In genomic region chr13:98832451-98833450, GRCm38 (mm10) we compare ENCODE assay signal across 15 mouse cellular contexts. TPM values are rescaled to one million over a fixed set of nuclear protein-coding genes. Genes with fewer than 3 reads are reported as not detected.
A peak's percentile ranks its signal among the peaks of the same experiment; 100 is the strongest.
DNase-seq lines count a peak whose midpoint lies in the region; ATAC-seq and TF ChIP-seq lines count a peak whose summit lies in the region.
"Had no signal": no experiment of that assay in that cellular context is flagged by ENCODE, and none has a peak within 500 bp of the region (broad histone marks: within the 10 kb centered on the region; RNA-seq: fewer than 3 reads in every experiment).

No protein-coding gene starts in this region.

- H3K4me3 ChIP-seq in liver, embryonic 12.5 days, result no peak overlapping the region
- H3K4me3 ChIP-seq in bone marrow macrophage, adult 2 months (ENCODE audit: insufficient read depth, low read length), result no peak overlapping the region
- H3K4me3 ChIP-seq in forebrain, embryonic 13.5 days, result no peak overlapping the region
- no peak overlapping the region for H3K4me3 ChIP-seq in intestine, embryonic 16.5 days (ENCODE audit: low read length)
- H3K4me3 ChIP-seq: midbrain, embryonic 13.5 days had no signal

- no peaks in the 10 kb centered on the region for H3K27me3 ChIP-seq in liver, embryonic 12.5 days (replicated peaks)
- no peaks in the 10 kb centered on the region for H3K27me3 ChIP-seq in forebrain, embryonic 13.5 days
- no peaks in the 10 kb centered on the region for H3K27me3 ChIP-seq in intestine, embryonic 16.5 days (replicated peaks; ENCODE audit: control insufficient read depth, insufficient read depth, low read length)
- H3K27me3 ChIP-seq: midbrain, embryonic 13.5 days had no signal

- H3K4me2 ChIP-seq in liver, embryonic 12.5 days, result no peak overlapping the region
- H3K4me2 ChIP-seq in forebrain, embryonic 13.5 days, result no peak overlapping the region
- no peak overlapping the region for H3K4me2 ChIP-seq in intestine, embryonic 16.5 days (ENCODE audit: low read depth, low read length)
- H3K4me2 ChIP-seq: midbrain, embryonic 13.5 days had no signal

- H3K27ac ChIP-seq in liver, embryonic 12.5 days, result peak overlapping the region; percentile 51
- peak overlapping the region; percentile 79 for H3K27ac ChIP-seq in bone marrow macrophage, adult 2 months (ENCODE audit: insufficient read depth, low read depth, low read length)
- H3K27ac ChIP-seq in forebrain, embryonic 13.5 days, result no peak overlapping the region; the same call in 1 of the 2 replicates
- H3K27ac ChIP-seq in intestine, embryonic 16.5 days (ENCODE audit: low read length), result no peak overlapping the region
- H3K27ac ChIP-seq: hindbrain, postnatal 0 days; midbrain, embryonic 13.5 days had no signal

- DNase-seq in liver, result no peak
- DNase-seq in CD4-positive helper T cell, adult 2 months (ENCODE audit: low read depth, low spot score), result peak; percentile 41
- DNase-seq in monocyte, adult 2 months (ENCODE audit: low read depth in 1 of 2, low spot score in 2 of 2), result peak; percentile 34 to 35
- DNase-seq in embryo, embryonic 10 days (ENCODE audit: low spot score), result no peak
- DNase-seq: cerebellum, postnatal 10 days; kidney, postnatal 4 days; lung, adult 2 months; right cerebral cortex, postnatal 14 days had no signal

- H3K36me3 ChIP-seq in liver, embryonic 12.5 days, result peaks cover 9% of the 10 kb centered on the region; the same call in 1 of the 2 replicates
- H3K36me3 ChIP-seq in forebrain, embryonic 13.5 days (ENCODE audit: poor library complexity, severe bottlenecking), result peaks cover 14% of the 10 kb centered on the region
- 0 out of 2 replicates have a peak, but pooled peaks cover 5% of the 10 kb centered on the region for H3K36me3 ChIP-seq in intestine, embryonic 16.5 days (ENCODE audit: control insufficient read depth, insufficient read depth, low read length)

- no peak for TF ChIP-seq CTCF in bone marrow macrophage, adult 2 months (IDR thresholded peaks at IDR 0.05; ENCODE audit: low read depth, low read length)

- no peaks in the 10 kb centered on the region for H3K9me3 ChIP-seq in liver, embryonic 12.5 days (replicated peaks)
- H3K9me3 ChIP-seq in forebrain, embryonic 13.5 days (replicated peaks), result no peaks in the 10 kb centered on the region
- H3K9me3 ChIP-seq in intestine, embryonic 16.5 days (ENCODE audit: control insufficient read depth, low read length), result no peaks in the 10 kb centered on the region
- H3K9me3 ChIP-seq: midbrain, embryonic 13.5 days had no signal

- H3K9ac ChIP-seq in liver, embryonic 12.5 days, result no peak overlapping the region
- H3K9ac ChIP-seq in forebrain, embryonic 13.5 days, result no peak overlapping the region
- no peak overlapping the region for H3K9ac ChIP-seq in intestine, embryonic 16.5 days (ENCODE audit: low read depth, low read length)
- H3K9ac ChIP-seq: midbrain, embryonic 13.5 days had no signal

- no peak for ATAC-seq in liver, embryonic 12.5 days
- ATAC-seq in forebrain, embryonic 13.5 days, result no peak
- no peak for ATAC-seq in intestine, embryonic 16.5 days
- ATAC-seq: forebrain, embryonic 16.5 days; hindbrain, postnatal 0 days; midbrain, embryonic 13.5 days had no signal

- TF ChIP-seq POLR2A in bone marrow macrophage, adult 2 months (IDR thresholded peaks at IDR 0.05; ENCODE audit: borderline replicate concordance, low read depth, low read length), result no peak

- H3K4me1 ChIP-seq in liver, embryonic 12.5 days, result peaks cover 29% of the 10 kb centered on the region
- H3K4me1 ChIP-seq in bone marrow macrophage, adult 2 months (ENCODE audit: control insufficient read depth, insufficient read depth, low read length), result peaks cover 31% of the 10 kb centered on the region
- no peaks in the 10 kb centered on the region for H3K4me1 ChIP-seq in forebrain, embryonic 13.5 days
- no peaks in the 10 kb centered on the region for H3K4me1 ChIP-seq in intestine, embryonic 16.5 days (ENCODE audit: control insufficient read depth, insufficient read depth, low read length)
- H3K4me1 ChIP-seq: midbrain, embryonic 13.5 days had no signal

- WGBS in liver, embryonic 12.5 days (ENCODE audit: insufficient replicate concordance), result 57% methylated on average over 10 of the region's 10 CpGs
- 83% methylated on average over 10 of the region's 10 CpGs for WGBS in forebrain, embryonic 13.5 days
- 73% methylated on average over 10 of the region's 10 CpGs for WGBS in intestine, embryonic 16.5 days

RNA-seq across cellular contexts. Expression of gene Fcho2, which starts 17.5 kb away (rescaled TPM):
- 27.4 and 29.4 TPM in 2 replicates for polyA plus RNA-seq in liver, embryonic 12.5 days (2016; fragmentation: Nextera tagmentation; extraction: Ambion mirVana)
- 147 and 157 TPM in 2 replicates for polyA plus RNA-seq in bone marrow macrophage, adult 2 months (2012; ENCODE audit: insufficient read depth, insufficient read length, missing spikeins)
- polyA plus RNA-seq in forebrain, embryonic 13.5 days (2015; fragmentation: Nextera tagmentation; extraction: Ambion mirVana), result 28.8 and 33.4 TPM in 2 replicates
- polyA plus RNA-seq in intestine, embryonic 16.5 days (2015; fragmentation: Nextera tagmentation; extraction: Ambion mirVana), result 31.2 and 31.9 TPM in 2 replicates

Comparison
In these comparisons a context has a peak if more than half of its experiments do, and no peak if none do; other contexts are left out.
1. H3K27ac ChIP-seq: peak in liver, embryonic 12.5 days (single experiment) and bone marrow macrophage, adult 2 months (single experiment); none in forebrain, embryonic 13.5 days (single experiment) and intestine, embryonic 16.5 days (single experiment).
2. DNase-seq: peak in CD4-positive helper T cell, adult 2 months (single experiment) and monocyte, adult 2 months (2 of 2); none in liver (single experiment) and embryo, embryonic 10 days (single experiment).